Mouse (Mus musculus): ENCODE data around the gene Ddr1.
A peak's percentile ranks its signal among the peaks of the same experiment; 100 is the strongest.

The Ddr1 gene

GRCm38 (mm10) chr17:35692368-35692767 is 12.1 kb downstream of the Ddr1 start:
- DNase-seq (ENCODE audit: low read depth, low spot score) = no peak

GRCm38 (mm10) chr17:35691811-35692210 is 12.6 kb downstream of the Ddr1 start:
- no peak for DNase-seq (ENCODE audit: low read depth, low spot score)

GRCm38 (mm10) chr17:35689936-35690645 is 14.3 kb downstream of the Ddr1 start:
- no peak for DNase-seq (ENCODE audit: low read depth, low spot score)

- DNase-seq (ENCODE audit: low read depth, low spot score) = no peak
Observed at GRCm38 (mm10) chr17:35688347-35689175, 15.9 kb downstream of the Ddr1 start.

- no peak for DNase-seq (ENCODE audit: low read depth, low spot score)
Observed at GRCm38 (mm10) chr17:35685061-35685460, 19.4 kb downstream of the Ddr1 start.

- no peak for DNase-seq (ENCODE audit: low read depth, low spot score)
Observed at GRCm38 (mm10) chr17:35681986-35682385, 22.4 kb downstream of the Ddr1 start.

- DNase-seq (ENCODE audit: low read depth, low spot score) = no peak
Observed at GRCm38 (mm10) chr17:35680591-35680990, 23.8 kb downstream of the Ddr1 start.

- peak; percentile 93 for DNase-seq (ENCODE audit: low read depth, low spot score)
Observed at GRCm38 (mm10) chr17:35673416-35674035, 30.9 kb downstream of the Ddr1 start, which contains the start of gene Gtf2h4. Gene Gtf2h4, minus strand, starts transcription at chr17:35673739.

- no peak for DNase-seq (ENCODE audit: low read depth, low spot score)
Observed at GRCm38 (mm10) chr17:35672527-35672926, 31.9 kb downstream of the Ddr1 start.

- DNase-seq (ENCODE audit: low read depth, low spot score) = no peak
Observed at GRCm38 (mm10) chr17:35671846-35672245, 32.6 kb downstream of the Ddr1 start.

- DNase-seq (ENCODE audit: low read depth, low spot score) = no peak
Observed at GRCm38 (mm10) chr17:35669731-35670130, 34.7 kb downstream of the Ddr1 start.

GRCm38 (mm10) chr17:35667334-35668065 is 36.9 kb downstream of the Ddr1 start, which contains the start of gene Vars2:
Gene Vars2, minus strand, starts transcription at chr17:35667592.
- DNase-seq (ENCODE audit: low read depth, low spot score) = peak; percentile 97

- DNase-seq (ENCODE audit: low read depth, low spot score) = no peak
Observed at GRCm38 (mm10) chr17:35666851-35667256, 37.6 kb downstream of the Ddr1 start.

GRCm38 (mm10) chr17:35665957-35666515 is 38.4 kb downstream of the Ddr1 start:
- DNase-seq (ENCODE audit: low read depth, low spot score) = peak; percentile 33

GRCm38 (mm10) chr17:35653086-35653485 is 51.3 kb downstream of the Ddr1 start:
- no peak for DNase-seq (ENCODE audit: low read depth, low spot score)

GRCm38 (mm10) chr17:35649429-35649828 is 55.0 kb downstream of the Ddr1 start:
- no peak for DNase-seq (ENCODE audit: low read depth, low spot score)

GRCm38 (mm10) chr17:35643609-35644236 is 60.7 kb downstream of the Ddr1 start, which contains the start of gene Mucl3:
Gene Mucl3, minus strand, starts transcription at chr17:35643695.
- DNase-seq (ENCODE audit: low read depth, low spot score) = no peak

- no peak for DNase-seq (ENCODE audit: low read depth, low spot score)
Observed at GRCm38 (mm10) chr17:35639352-35639751, 65.1 kb downstream of the Ddr1 start.

- peak; percentile 84 for DNase-seq (ENCODE audit: low read depth, low spot score)
Observed at GRCm38 (mm10) chr17:35638475-35639190, 65.8 kb downstream of the Ddr1 start.

GRCm38 (mm10) chr17:35636363-35636762 is 68.1 kb downstream of the Ddr1 start:
- peak; percentile 53 for DNase-seq (ENCODE audit: low read depth, low spot score)
